Mouse (Mus musculus) gonadal fat pad, adult 2 months (tissue): ENCODE measurements around the gene Olfr1489. TPM values are rescaled to one million over a fixed set of nuclear protein-coding genes. Genes with fewer than 3 reads are reported as not detected.
"Not testable (repeated sequence)": the region's sequence is repeated elsewhere in the genome, so short reads cannot be mapped to it uniquely, and the experiment has no call there.

Experiments
- DNase-seq: peaks from one replicate; pipeline ENCODE4 v3.0.0-alpha.2; 2012; ENCODE audit warnings: low read depth
- polyA plus RNA-seq: library from polyadenylated mRNA; depleted of rRNA; stranded (reverse); fragments of >200 nt; gene quantifications from 2 replicates; pipeline ENCODE4 v1.2.3, GENCODE M21; 2012; rRNA removed

The Olfr1489 gene
- not detected in 2 replicates for polyA plus RNA-seq

- DNase-seq, result no peak
These were observed at the start of gene Olfr1489 for GRCm38 (mm10) chr19:13631321-13631720. TSS of gene Olfr1489 (plus strand) at chr19:13631621.

- no peak for DNase-seq
These were observed 48.2 kb upstream of the Olfr1489 start, which contains the start of gene Olfr1484 for GRCm38 (mm10) chr19:13583211-13583610. TSS of gene Olfr1484 (plus strand) at chr19:13583511.

DNA sequence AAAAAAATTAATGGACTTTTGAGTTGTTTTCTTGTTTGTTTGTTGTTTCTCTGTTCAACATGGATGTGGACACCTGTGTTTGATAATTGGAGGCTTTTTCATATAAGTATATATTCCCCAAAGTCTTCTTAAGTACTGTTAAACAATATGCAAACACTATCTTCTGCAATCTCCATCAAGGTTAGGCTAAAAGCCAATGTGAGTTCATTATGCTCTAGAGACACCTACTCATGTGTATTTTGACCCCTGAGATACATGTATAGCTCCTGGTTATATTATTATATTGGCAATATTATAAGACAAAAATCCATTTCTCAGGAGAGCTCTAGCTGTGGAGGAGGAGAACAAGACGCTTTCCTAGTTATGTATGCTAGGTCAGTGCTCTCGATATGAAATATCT lies 14.3 kb upstream of the Olfr1489 start, which contains the start of gene Olfr1487:
TSS of gene Olfr1487 (plus strand) at position 301 of the 400 bp plus-strand sequence.
- DNase-seq, result not testable (repeated sequence)

GRCm38 (mm10) chr19:13650791-13651190 lies 19.4 kb downstream of the Olfr1489 start, which contains the start of gene Olfr1490:
TSS of gene Olfr1490 (plus strand) at chr19:13651091.
- no peak for DNase-seq

Other genes with a start within 250 kb of the Olfr1489 start
- gene Olfr1469, start 223.8 kb upstream of the Olfr1489 start, polyA plus RNA-seq, result not detected in 2 replicates
- gene Olfr1471, start 188.2 kb upstream of the Olfr1489 start, polyA plus RNA-seq, result not detected in 2 replicates
- not detected in 2 replicates for gene Olfr1472, start 175.5 kb upstream of the Olfr1489 start, polyA plus RNA-seq
- not detected in 2 replicates for gene Olfr1474, start 162.1 kb upstream of the Olfr1489 start, polyA plus RNA-seq
- gene Olfr1475, start 151.4 kb upstream of the Olfr1489 start, polyA plus RNA-seq, result not detected in 2 replicates
- gene Olfr1477, start 131.1 kb upstream of the Olfr1489 start, polyA plus RNA-seq, result not detected in 2 replicates
- gene Olfr1480, start 103.7 kb upstream of the Olfr1489 start, polyA plus RNA-seq, result not detected in 2 replicates
- not detected in 2 replicates for gene Olfr1484, start 48.1 kb upstream of the Olfr1489 start, polyA plus RNA-seq
- gene Olfr1487, start 14.2 kb upstream of the Olfr1489 start, polyA plus RNA-seq, result not detected in 2 replicates
- gene Olfr1490, start 19.5 kb downstream of the Olfr1489 start, polyA plus RNA-seq, result not detected in 2 replicates
- gene Olfr1491, start 65.6 kb downstream of the Olfr1489 start, polyA plus RNA-seq, result not detected in 2 replicates
- gene Olfr1493-ps1, start 91.7 kb downstream of the Olfr1489 start, polyA plus RNA-seq, result not detected in 2 replicates
- not detected in 2 replicates for gene Olfr1494, start 108.1 kb downstream of the Olfr1489 start, polyA plus RNA-seq
- gene Olfr1495, start 133.0 kb downstream of the Olfr1489 start, polyA plus RNA-seq, result not detected in 2 replicates
- gene Olfr1496, start 146.3 kb downstream of the Olfr1489 start, polyA plus RNA-seq, result not detected in 2 replicates
- gene Olfr1497, start 166.6 kb downstream of the Olfr1489 start, polyA plus RNA-seq, result not detected in 2 replicates
- gene Olfr1499, start 187.8 kb downstream of the Olfr1489 start, polyA plus RNA-seq, result not detected in 2 replicates
- not detected in 2 replicates for gene Olfr1500, start 198.9 kb downstream of the Olfr1489 start, polyA plus RNA-seq
- gene Olfr1501, start 219.1 kb downstream of the Olfr1489 start, polyA plus RNA-seq, result not detected in 2 replicates
- not detected in 2 replicates for gene Olfr1502, start 230.2 kb downstream of the Olfr1489 start, polyA plus RNA-seq